Mouse (Mus musculus): Measurements from ENCODE around the gene Vasp. TPM values are rescaled to one million over a fixed set of nuclear protein-coding genes. Genes with fewer than 3 reads are reported as not detected.

The Vasp gene
- total and polyA plus RNA-seq, 2 experiments from 2014 or later = 35.5 to 62.6 TPM

DNA sequence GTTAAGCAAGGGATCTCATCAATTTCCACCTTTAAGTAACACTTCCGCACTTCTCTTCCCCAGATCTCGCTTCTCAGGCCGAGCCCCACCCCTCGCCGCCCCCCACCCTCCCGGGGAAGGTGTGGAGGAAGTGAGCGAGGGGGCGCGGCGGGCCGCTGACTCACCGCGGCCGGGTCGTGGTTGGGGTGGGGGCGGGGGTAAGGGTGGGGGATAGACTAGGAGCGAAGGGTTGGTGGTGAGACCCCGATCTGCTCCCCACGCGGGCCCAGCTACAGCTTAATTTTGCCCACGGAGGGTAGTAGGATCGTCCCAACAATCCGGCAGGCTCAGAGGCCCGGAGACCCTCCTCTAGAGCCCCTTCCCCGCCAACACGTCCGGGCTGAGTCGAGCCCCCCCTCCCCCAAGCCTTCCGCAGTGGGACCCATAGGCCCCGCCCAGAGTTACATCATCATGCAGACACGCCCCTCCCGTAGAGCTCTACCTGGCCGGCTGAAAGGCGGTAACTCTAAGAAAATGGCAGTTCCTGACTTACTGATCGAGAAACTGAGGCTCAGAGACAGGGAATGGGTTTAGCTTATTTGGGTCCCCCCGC lies 652 bp upstream of the Vasp start:
- no peaks in the 10 kb centered on the region for H3K9me3 ChIP-seq (ENCODE audit: low read length)
- peak overlapping the region; percentile 94 for H3K4me3 ChIP-seq (ENCODE audit: low read length)
- TF ChIP-seq CTCF (IDR thresholded peaks at IDR 0.05; ENCODE audit: low read depth) = no peak
- WGBS = under 1% methylated on average over 31 of the region's 36 CpGs
- H3K9ac ChIP-seq (replicated peaks; ENCODE audit: low read length) = peak overlapping the region; percentile 81
- DNase-seq (ENCODE audit: low spot score) (peak; percentile 71), ATAC-seq (peak; percentile 60)
- peak overlapping the region; percentile 81 for H3K27ac ChIP-seq
- H3K4me1 ChIP-seq (ENCODE audit: insufficient read depth, low read length) = peaks cover 16% of the 10 kb centered on the region
- no peaks in the 10 kb centered on the region for H3K36me3 ChIP-seq (ENCODE audit: insufficient read depth, low read length)
- H3K4me2 ChIP-seq (ENCODE audit: low read depth, low read length) = peak overlapping the region; percentile 97
- H3K27me3 ChIP-seq (ENCODE audit: insufficient read depth, low read length) = no peaks in the 10 kb centered on the region

- no peak for DNase-seq (ENCODE audit: low spot score)
- Histone ChIP-seq H3K27ac (peak overlapping the region; percentile 81), H3K4me3 (ENCODE audit: low read length) (peak overlapping the region; percentile 94), H3K4me1 (ENCODE audit: insufficient read depth, low read length) (peaks cover 16% of the 10 kb centered on the region), H3K36me3 (ENCODE audit: insufficient read depth, low read length) (no peaks in the 10 kb centered on the region), H3K4me2 (ENCODE audit: low read depth, low read length) (peak overlapping the region; percentile 97), H3K9ac (replicated peaks; ENCODE audit: low read length) (peak overlapping the region; percentile 81), H3K9me3 (ENCODE audit: low read length) (no peaks in the 10 kb centered on the region), H3K27me3 (ENCODE audit: insufficient read depth, low read length) (no peaks in the 10 kb centered on the region)
- ATAC-seq = no peak
- 1% methylated on average over 20 of the region's 21 CpGs for WGBS
- TF ChIP-seq CTCF (IDR thresholded peaks at IDR 0.05; ENCODE audit: low read depth) = no peak
Measured at GRCm38 (mm10) chr7:19270509-19271237, 944 bp downstream of the Vasp start.

- no peaks in the 10 kb centered on the region for H3K27me3 ChIP-seq (ENCODE audit: insufficient read depth, low read length)
- H3K9ac ChIP-seq (replicated peaks; ENCODE audit: low read length) = peak overlapping the region; percentile 81
- ATAC-seq (peak; percentile 55), DNase-seq (ENCODE audit: low spot score) (peak; percentile 56)
- no peaks in the 10 kb centered on the region for H3K9me3 ChIP-seq (ENCODE audit: low read length)
- peaks cover 16% of the 10 kb centered on the region for H3K4me1 ChIP-seq (ENCODE audit: insufficient read depth, low read length)
- H3K4me3 ChIP-seq (ENCODE audit: low read length) = peak overlapping the region; percentile 94
- no peak for TF ChIP-seq CTCF (IDR thresholded peaks at IDR 0.05; ENCODE audit: low read depth)
- H3K27ac ChIP-seq = peak overlapping the region; percentile 81
- no peaks in the 10 kb centered on the region for H3K36me3 ChIP-seq (ENCODE audit: insufficient read depth, low read length)
- 2% methylated on average over 19 of the region's 19 CpGs for WGBS
- peak overlapping the region; percentile 97 for H3K4me2 ChIP-seq (ENCODE audit: low read depth, low read length)
Measured at GRCm38 (mm10) chr7:19269721-19270441, 1.7 kb downstream of the Vasp start.

- H3K9ac ChIP-seq (replicated peaks; ENCODE audit: low read length) = peak overlapping the region; percentile 81
- H3K4me2 ChIP-seq (ENCODE audit: low read depth, low read length) = peak overlapping the region; percentile 97
- H3K9me3 ChIP-seq (ENCODE audit: low read length) = no peaks in the 10 kb centered on the region
- H3K36me3 ChIP-seq (ENCODE audit: insufficient read depth, low read length) = peaks cover 4% of the 10 kb centered on the region
- TF ChIP-seq CTCF (IDR thresholded peaks at IDR 0.05; ENCODE audit: low read depth) = no peak
- peak overlapping the region; percentile 81 for H3K27ac ChIP-seq
- peak overlapping the region; percentile 94 for H3K4me3 ChIP-seq (ENCODE audit: low read length)
- no peaks in the 10 kb centered on the region for H3K27me3 ChIP-seq (ENCODE audit: insufficient read depth, low read length)
- WGBS = 56% methylated on average over 10 of the region's 10 CpGs
- peaks cover 16% of the 10 kb centered on the region for H3K4me1 ChIP-seq (ENCODE audit: insufficient read depth, low read length)
- ATAC-seq = no peak
- no peak for DNase-seq (ENCODE audit: low spot score)
Measured at GRCm38 (mm10) chr7:19268993-19269681, 2.5 kb downstream of the Vasp start.

DNA sequence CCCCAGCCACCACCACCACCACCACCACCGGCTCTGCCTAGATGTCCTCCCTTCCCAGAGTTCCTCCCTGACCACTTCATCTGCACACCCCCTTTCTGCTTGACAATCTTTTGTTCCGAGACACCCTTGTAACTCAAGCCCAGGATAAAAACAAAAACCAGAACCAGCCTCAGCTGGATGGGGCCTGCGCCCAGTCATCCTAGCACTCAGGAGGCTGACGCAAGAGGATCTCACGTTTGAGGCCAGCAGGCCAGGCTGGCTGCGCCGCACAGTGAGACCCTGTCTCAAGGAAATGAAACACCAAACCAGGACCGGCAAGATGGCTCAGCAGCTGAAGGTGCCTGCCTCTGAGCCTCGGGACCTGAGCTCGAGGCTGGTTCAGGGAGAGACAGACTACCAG lies 4.6 kb downstream of the Vasp start:
- 78% methylated on average over 10 of the region's 10 CpGs for WGBS
- no peaks in the 10 kb centered on the region for H3K9me3 ChIP-seq (ENCODE audit: low read length)
- H3K4me3 ChIP-seq (ENCODE audit: low read length) = no peak overlapping the region
- peaks cover 16% of the 10 kb centered on the region for H3K4me1 ChIP-seq (ENCODE audit: insufficient read depth, low read length)
- ATAC-seq = no peak
- H3K4me2 ChIP-seq (ENCODE audit: low read depth, low read length) = no peak overlapping the region
- DNase-seq (ENCODE audit: low spot score) = no peak
- no peak overlapping the region for H3K9ac ChIP-seq (replicated peaks; ENCODE audit: low read length)
- H3K36me3 ChIP-seq (ENCODE audit: insufficient read depth, low read length) = peaks cover 12% of the 10 kb centered on the region
- H3K27ac ChIP-seq = no peak overlapping the region
- TF ChIP-seq CTCF (IDR thresholded peaks at IDR 0.05; ENCODE audit: low read depth) = no peak
- H3K27me3 ChIP-seq (ENCODE audit: insufficient read depth, low read length) = no peaks in the 10 kb centered on the region

Measured in hindbrain, postnatal 0 days (tissue).